Mouse (Mus musculus) thymus, postnatal 10 days (tissue): ENCODE measurements around the gene Olfr667.
"Not testable (repeated sequence)": the region's sequence is repeated elsewhere in the genome, so short reads cannot be mapped to it uniquely, and the experiment has no call there.

ENCODE experiments used
- DNase-seq, 2 experiments: peaks; one replicate each; pipeline ENCODE4 v3.0.0; 2021; ENCODE audit warnings: low spot score in 2 of 2

The Olfr667 gene

GRCm38 (mm10) chr7:104921382-104921781, at the start of gene Olfr667:
TSS of gene Olfr667 (minus strand) at chr7:104921482.
- DNase-seq, result no peak

GRCm38 (mm10) chr7:104962520-104962919, 41.2 kb upstream of the Olfr667 start, which contains the start of gene Olfr670:
TSS of gene Olfr670 (minus strand) at chr7:104962620.
- DNase-seq, result no peak

- DNase-seq, result not testable (repeated sequence)
Observed at GRCm38 (mm10) chr7:104950234-104950633, 29.0 kb upstream of the Olfr667 start.

- DNase-seq, result no peak
Observed at GRCm38 (mm10) chr7:104933940-104934339, 12.7 kb upstream of the Olfr667 start, which contains the start of gene Olfr669. TSS of gene Olfr669 (plus strand) at chr7:104934240.

- no peak for DNase-seq
Observed at GRCm38 (mm10) chr7:104927957-104928356, 6.7 kb upstream of the Olfr667 start, which contains the start of gene Olfr668. TSS of gene Olfr668 (minus strand) at chr7:104928057.

- DNase-seq, result no peak
Observed at GRCm38 (mm10) chr7:104895852-104896251, 25.4 kb downstream of the Olfr667 start, which contains the start of gene Olfr666. TSS of gene Olfr666 (minus strand) at chr7:104895952.

GRCm38 (mm10) chr7:104877731-104878130, 43.6 kb downstream of the Olfr667 start, which contains the start of gene Olfr665:
TSS of gene Olfr665 (plus strand) at chr7:104878031.
- DNase-seq, result no peak
